11 mouse cellular contexts compared by ENCODE assay signal in the genomic region with DNA sequence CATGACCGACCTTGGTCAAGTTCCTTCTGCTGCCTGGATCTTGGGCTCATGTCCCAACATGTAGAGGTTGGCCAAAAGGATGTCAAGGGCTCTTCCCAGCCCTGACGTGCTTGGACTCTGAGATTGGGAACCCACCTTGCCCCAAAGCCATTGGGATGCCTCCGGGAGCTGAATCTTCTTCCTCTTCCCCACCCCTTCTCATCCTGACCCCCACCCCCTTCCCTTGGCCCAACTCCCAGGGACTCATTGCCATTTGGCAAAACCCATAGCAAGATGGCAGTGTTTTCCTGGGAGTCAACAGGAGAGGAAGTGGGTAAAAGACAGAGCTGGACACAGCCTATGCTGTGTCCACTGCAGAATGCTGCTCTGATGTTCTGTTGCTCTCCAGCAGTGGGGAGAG. TPM values are rescaled to one million over a fixed set of nuclear protein-coding genes. Genes with fewer than 3 reads are reported as not detected.
DNase-seq lines count a peak whose midpoint lies in the region; ATAC-seq and TF ChIP-seq lines count a peak whose summit lies in the region.
"Had no signal": no experiment of that assay in that cellular context is flagged by ENCODE, and none has a peak within 500 bp of the region (broad histone marks: within the 10 kb centered on the region; RNA-seq: fewer than 3 reads in every experiment).

No protein-coding gene starts in this region.

- peak overlapping the region; percentile 78; the same call in 1 of the 2 replicates for H3K9ac ChIP-seq in heart, embryonic 11.5 days (ENCODE audit: low read depth, low read length)
- H3K9ac ChIP-seq in intestine, embryonic 15.5 days = no peak overlapping the region
- H3K9ac ChIP-seq in liver, embryonic 12.5 days = no peak overlapping the region

- H3K9me3 ChIP-seq in heart, embryonic 11.5 days (replicated peaks; ENCODE audit: control insufficient read depth, low read length) = no peaks in the 10 kb centered on the region
- H3K9me3 ChIP-seq in intestine, embryonic 15.5 days = no peaks in the 10 kb centered on the region
- H3K9me3 ChIP-seq in liver, embryonic 12.5 days (replicated peaks) = no peaks in the 10 kb centered on the region

- H3K4me2 ChIP-seq in heart, embryonic 11.5 days = peak overlapping the region; percentile 91
- peak overlapping the region; percentile 90 for H3K4me2 ChIP-seq in intestine, embryonic 15.5 days (replicated peaks)
- no peak overlapping the region for H3K4me2 ChIP-seq in liver, embryonic 12.5 days

- no peak for ATAC-seq in heart, embryonic 11.5 days (replicated peaks; ENCODE audit: insufficient number of reproducible peaks, low FRiP score, low TSS enrichment)
- no peak for ATAC-seq in intestine, embryonic 15.5 days
- no peak for ATAC-seq in liver, embryonic 12.5 days

- H3K4me1 ChIP-seq in heart, embryonic 11.5 days (ENCODE audit: control insufficient read depth, insufficient read depth, low read length) = peaks cover 48% of the 10 kb centered on the region
- H3K4me1 ChIP-seq in cerebellum, adult 2 months (ENCODE audit: control insufficient read depth, insufficient read depth, low read length) = peaks cover 47% of the 10 kb centered on the region
- peaks cover 45% of the 10 kb centered on the region for H3K4me1 ChIP-seq in intestine, embryonic 15.5 days (replicated peaks)
- H3K4me1 ChIP-seq in liver, embryonic 12.5 days = peaks cover 12% of the 10 kb centered on the region

- peak overlapping the region; percentile 67 for H3K4me3 ChIP-seq in heart, embryonic 11.5 days (ENCODE audit: low read depth, low read length)
- peak overlapping the region; percentile 99 for H3K4me3 ChIP-seq in cerebellum, adult 2 months (replicated peaks; ENCODE audit: insufficient read depth, low read depth, low read length)
- H3K4me3 ChIP-seq in intestine, embryonic 15.5 days (replicated peaks) = peak overlapping the region; percentile 57
- no peak overlapping the region for H3K4me3 ChIP-seq in liver, embryonic 12.5 days

- TF ChIP-seq CTCF in cerebellum, adult 2 months (IDR thresholded peaks at IDR 0.05; ENCODE audit: borderline replicate concordance, insufficient read depth, low read depth, low read length) = no peak

- H3K27ac ChIP-seq in heart, embryonic 11.5 days (ENCODE audit: low read depth, low read length) = no peak overlapping the region
- H3K27ac ChIP-seq in cerebellum, adult 2 months (ENCODE audit: insufficient read depth, low read length) = peak overlapping the region; percentile 100
- H3K27ac ChIP-seq in intestine, embryonic 15.5 days = no peak overlapping the region
- no peak overlapping the region for H3K27ac ChIP-seq in liver, embryonic 12.5 days

- WGBS in heart, embryonic 11.5 days (ENCODE audit: insufficient replicate concordance) = 56% methylated on average over 3 of the region's 3 CpGs
- WGBS in cerebellum, adult 2 months = 9% methylated on average over 3 of the region's 3 CpGs
- 64% methylated on average over 3 of the region's 3 CpGs for WGBS in intestine, embryonic 15.5 days
- 48% methylated on average over 3 of the region's 3 CpGs for WGBS in liver, embryonic 12.5 days (ENCODE audit: insufficient replicate concordance)

- peak; percentile 51; the same call in 1 of the 2 replicates for TF ChIP-seq POLR2A in cerebellum, adult 2 months (IDR thresholded peaks at IDR 0.05; ENCODE audit: borderline replicate concordance, insufficient read depth, low read length)

- H3K36me3 ChIP-seq in heart, embryonic 11.5 days (ENCODE audit: control insufficient read depth, insufficient read depth, low read length) = no peaks in the 10 kb centered on the region
- H3K36me3 ChIP-seq in intestine, embryonic 15.5 days = no peaks in the 10 kb centered on the region
- H3K36me3 ChIP-seq in liver, embryonic 12.5 days = no peaks in the 10 kb centered on the region

- peaks cover 28% of the 10 kb centered on the region for H3K27me3 ChIP-seq in heart, embryonic 11.5 days (ENCODE audit: control insufficient read depth, insufficient read depth, low read length)
- H3K27me3 ChIP-seq in cerebellum, adult 2 months (ENCODE audit: control insufficient read depth, insufficient read depth, low read length) = no peaks in the 10 kb centered on the region
- H3K27me3 ChIP-seq in intestine, embryonic 15.5 days (replicated peaks) = peaks cover 26% of the 10 kb centered on the region
- peaks cover 90% of the 10 kb centered on the region for H3K27me3 ChIP-seq in liver, embryonic 12.5 days (replicated peaks)

- DNase-seq in heart, postnatal 4 days = no peak
- DNase-seq in adrenal gland, postnatal 14 days = peak; percentile 85
- peak; percentile 88 to 90 for DNase-seq in cerebellum, adult 2 months
- DNase-seq in right cerebral cortex, postnatal 4 days = no peak
- DNase-seq in layer of hippocampus, adult 11-12 months (ENCODE audit: low spot score) = no peak
- DNase-seq: layer of hippocampus, postnatal 36 days; right cerebral cortex, postnatal 14 days had no signal

RNA-seq across cellular contexts. Expression of a gene that starts 1.6 kb away (rescaled TPM):
- 36.8 and 37.8 TPM in 2 replicates for polyA plus RNA-seq in heart, embryonic 11.5 days (2014; fragmentation: Nextera tagmentation; extraction: Ambion mirVana)
- total RNA-seq in heart, postnatal 4 days (2021) = 100 to 1,000 TPM; 145 TPM
- 678 and 701 TPM in 2 replicates for total RNA-seq in adrenal gland, postnatal 14 days (2021)
- polyA plus RNA-seq in cerebellum, adult 2 months (2012; rRNA removed) = 81.9 and 93.9 TPM in 2 replicates
- 24.4 and 24.9 TPM in 2 replicates for polyA plus RNA-seq in intestine, embryonic 15.5 days (2015; fragmentation: Nextera tagmentation; extraction: Ambion mirVana)
- 0.08 and 0.26 TPM in 2 replicates for polyA plus RNA-seq in liver, embryonic 12.5 days (2016; fragmentation: Nextera tagmentation; extraction: Ambion mirVana)
- total RNA-seq: megakaryocyte-erythroid progenitor cell, adult 5-6 weeks had no signal

RNA-seq across cellular contexts. Expression of a gene that starts 43.9 kb away (rescaled TPM):
- not detected in 2 replicates for polyA plus RNA-seq in heart, embryonic 11.5 days (2014; fragmentation: Nextera tagmentation; extraction: Ambion mirVana)
- total RNA-seq in heart, postnatal 4 days (2021) = not detected
- total RNA-seq in adrenal gland, postnatal 14 days (2021) = 1.0 and 1.4 TPM in 2 replicates
- not detected in 2 replicates for polyA plus RNA-seq in cerebellum, adult 2 months (2012; rRNA removed)
- polyA plus RNA-seq in intestine, embryonic 15.5 days (2015; fragmentation: Nextera tagmentation; extraction: Ambion mirVana) = not detected in 2 replicates
- not detected in 2 replicates for polyA plus RNA-seq in liver, embryonic 12.5 days (2016; fragmentation: Nextera tagmentation; extraction: Ambion mirVana)
- total RNA-seq: layer of hippocampus, postnatal 36 days; megakaryocyte-erythroid progenitor cell, adult 5-6 weeks had no signal

RNA-seq across cellular contexts. Expression of a gene that starts 58.2 kb away (rescaled TPM):
- 21.6 and 22.9 TPM in 2 replicates for polyA plus RNA-seq in heart, embryonic 11.5 days (2014; fragmentation: Nextera tagmentation; extraction: Ambion mirVana)
- total RNA-seq in heart, postnatal 4 days (2021) = 10 to 100 TPM; 35.1 to 38.5 TPM
- 33.9 and 38.9 TPM in 2 replicates for total RNA-seq in adrenal gland, postnatal 14 days (2021)
- 57.1 and 60.9 TPM in 2 replicates for polyA plus RNA-seq in cerebellum, adult 2 months (2012; rRNA removed)
- 36.8 and 40.4 TPM in 2 replicates for polyA plus RNA-seq in intestine, embryonic 15.5 days (2015; fragmentation: Nextera tagmentation; extraction: Ambion mirVana)
- 10.3 and 12.1 TPM in 2 replicates for polyA plus RNA-seq in liver, embryonic 12.5 days (2016; fragmentation: Nextera tagmentation; extraction: Ambion mirVana)

Comparison
In these comparisons a context has a peak if more than half of its experiments do, and no peak if none do; other contexts are left out.
1. DNase-seq: peak in adrenal gland, postnatal 14 days (single experiment) and cerebellum, adult 2 months (2 of 2); none in heart, postnatal 4 days (single experiment), right cerebral cortex, postnatal 4 days (single experiment) and layer of hippocampus, adult 11-12 months (single experiment).
2. RNA of a gene that starts 1.6 kb away (polyA plus RNA-seq): 81.9 to 93.9 TPM in cerebellum, adult 2 months, 36.8 to 37.8 TPM in heart, embryonic 11.5 days and 24.4 to 24.9 TPM in intestine, embryonic 15.5 days; 0.08 to 0.26 TPM in liver, embryonic 12.5 days; every median in the first group is over 10 times any median in the second.